Mouse (Mus musculus) embryonic fibroblast, embryonic 13.5 days (primary cell): Measurements from ENCODE around the gene Slc16a6.

Experiments
- CTCF ChIP-seq: IDR thresholded peaks from 2 replicates; pipeline ENCODE4 v1.5.1; 2011; ENCODE audit warnings: mild to moderate bottlenecking, control low read depth, low read length, moderate library complexity, borderline replicate concordance; ENCODE audit not compliant: insufficient read depth
- POLR2A ChIP-seq: IDR thresholded peaks from 2 replicates; pipeline ENCODE4 v1.6.1; 2011; ENCODE audit warnings: low read depth, mild to moderate bottlenecking, control low read depth, low read length, moderate library complexity

DNA sequence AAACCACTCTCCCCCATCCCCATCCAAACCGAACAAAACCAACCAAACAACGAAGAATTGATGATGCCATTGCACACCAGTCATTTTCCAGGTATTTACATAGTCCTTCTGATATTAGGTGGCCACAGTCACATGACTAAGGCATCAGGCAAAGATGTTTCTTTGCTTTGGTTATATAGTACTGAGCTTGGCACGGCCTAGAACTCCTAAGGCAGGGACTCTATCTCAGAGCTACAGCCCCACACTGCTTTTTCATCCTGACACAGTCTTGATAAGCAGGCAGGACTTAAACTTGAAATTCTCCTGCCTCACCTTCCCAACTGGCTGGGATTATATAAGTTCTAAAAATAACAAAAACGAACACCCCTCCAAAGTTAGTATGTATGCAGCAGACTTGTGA is 8.3 kb downstream of the Slc16a6 start:
- no peak for TF ChIP-seq POLR2A
- no peak for TF ChIP-seq CTCF
